Mouse (Mus musculus): ENCODE results near the gene Mcat.
A peak's percentile ranks its signal among the peaks of the same experiment; 100 is the strongest.
"Not testable (repeated sequence)": the region's sequence is repeated elsewhere in the genome, so short reads cannot be mapped to it uniquely, and the experiment has no call there.

The Mcat gene

GRCm38 (mm10) chr15:83509950-83510804 lies 53.4 kb downstream of the Mcat start:
- DNase-seq (ENCODE audit: low spot score): no peak

- DNase-seq (ENCODE audit: low spot score): not testable (repeated sequence)
Measured at GRCm38 (mm10) chr15:83501483-83501882, 62.1 kb downstream of the Mcat start.

GRCm38 (mm10) chr15:83500352-83500751 lies 63.2 kb downstream of the Mcat start:
- DNase-seq (ENCODE audit: low spot score): peak; percentile 57

DNA sequence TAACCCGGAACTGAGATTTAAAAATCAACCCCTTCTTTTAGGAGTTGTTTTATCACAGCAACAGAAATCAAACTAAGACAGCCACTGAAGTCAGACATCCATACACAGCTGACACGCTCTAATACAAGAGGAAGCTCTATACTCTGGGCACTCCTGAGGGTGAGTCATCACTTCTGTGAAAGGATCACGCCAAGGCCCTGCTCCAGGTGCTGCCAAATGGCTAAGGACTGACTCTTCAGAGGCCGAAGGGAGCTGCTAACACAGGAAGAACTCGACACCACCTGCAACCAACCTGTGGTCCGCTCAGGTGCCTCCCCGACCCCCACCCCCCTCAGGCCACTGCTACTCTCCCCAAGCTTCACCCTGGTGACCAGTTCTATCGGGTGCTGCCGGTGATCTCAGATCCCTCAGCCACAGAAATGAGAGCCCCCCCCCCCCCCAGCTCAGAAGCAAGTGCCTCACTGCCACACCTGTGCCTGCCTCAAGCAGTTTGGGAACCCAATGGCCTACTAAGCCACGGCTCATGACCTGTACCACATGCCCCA lies 64.3 kb downstream of the Mcat start:
- DNase-seq (ENCODE audit: low spot score): no peak

GRCm38 (mm10) chr15:83497299-83497698 lies 66.3 kb downstream of the Mcat start:
- no peak for DNase-seq (ENCODE audit: low spot score)
